Mouse (Mus musculus) midbrain, postnatal 0 days (tissue): Measurements from ENCODE around the gene Cox7a2l. TPM values are rescaled to one million over a fixed set of nuclear protein-coding genes. Genes with fewer than 3 reads are reported as not detected.

Experiments
- ATAC-seq: fragments of 200-750 bp; cut with Nextera tagmentation; 2 replicates; pipeline ENCODE4 v1.8.0; 2017; ENCODE audit warnings: moderate number of reproducible peaks, mild to moderate bottlenecking, moderate TSS enrichment, moderate library complexity; ENCODE audit not compliant: low FRiP score
- DNase-seq: peaks from one replicate; pipeline ENCODE4 v3.0.0-alpha.2; 2015; ENCODE audit warnings: low spot score
- H3K27ac ChIP-seq: fragments of 300-500 bp; sonication (generic); 2 replicates; pipeline ENCODE4 v1.5.1; 2014; ENCODE audit warnings: low read depth, mild to moderate bottlenecking, low read length, mixed read lengths
- H3K27me3 ChIP-seq: fragments of 300-500 bp; sonication (generic); 2 replicates; pipeline ENCODE4 v1.6.1; 2014; ENCODE audit warnings: low read length, control low read depth, mixed read lengths; ENCODE audit not compliant: insufficient read depth
- H3K36me3 ChIP-seq: fragments of 300-500 bp; sonication (generic); 2 replicates; pipeline ENCODE4 v1.6.1; 2014; ENCODE audit warnings: low read length, control low read depth, mixed read lengths; ENCODE audit not compliant: insufficient read depth
- H3K4me1 ChIP-seq: fragments of 300-500 bp; sonication (generic); 2 replicates; pipeline ENCODE4 v1.6.1; 2014; ENCODE audit warnings: mild to moderate bottlenecking, control low read depth, antibody characterized with exemption, low read length, mixed read lengths; ENCODE audit not compliant: insufficient read depth
- H3K4me2 ChIP-seq: fragments of 300-500 bp; sonication (generic); 2 replicates; pipeline ENCODE4 v1.6.1; 2014; ENCODE audit warnings: low read depth, mild to moderate bottlenecking, low read length, mixed read lengths; ENCODE audit not compliant: poor library complexity, severe bottlenecking
- H3K4me3 ChIP-seq: fragments of 300-500 bp; sonication (generic); 2 replicates; pipeline ENCODE4 v1.5.1; 2014; ENCODE audit warnings: low read depth, mild to moderate bottlenecking, low read length, moderate library complexity
- H3K9ac ChIP-seq: fragments of 300-500 bp; sonication (generic); replicated peaks from 2 replicates; pipeline ENCODE4 v1.6.1; 2014; ENCODE audit warnings: mild to moderate bottlenecking, low read length, moderate library complexity, mixed read lengths; ENCODE audit not compliant: poor library complexity, severe bottlenecking
- H3K9me3 ChIP-seq: fragments of 300-500 bp; sonication (generic); 2 replicates; pipeline ENCODE4 v1.6.1; 2016; ENCODE audit warnings: low read length, control low read depth
- CTCF ChIP-seq: IDR thresholded peaks from 2 replicates; pipeline ENCODE4 v1.5.1; 2016; ENCODE audit warnings: antibody characterized with exemption, mild to moderate bottlenecking
- WGBS: fragments of 180-500 bp; shearing (Covaris S2); extraction: QIAGEN DNeasy Blood & Tissue Kit; methylation state at CpG from one replicate; pipeline ENCODE4 v1.1.7; 2014; 5-methylcytosine and 5-hydroxymethylcytosine counted together
- polyA plus RNA-seq: library from polyadenylated mRNA; unstranded; fragments of >200 nt; fragmentation: Nextera tagmentation; extraction: Ambion mirVana; gene quantifications from 2 replicates; pipeline ENCODE4 v1.2.1, GENCODE M21; 2015
- total RNA-seq: library from RNA; depleted of rRNA; stranded (reverse); fragments of >200 nt; gene quantifications from 2 replicates; pipeline ENCODE4 v1.2.3, GENCODE M21; 2014

Gene Cox7a2l
- total and polyA plus RNA-seq, 2 experiments from 2014 or later: 228 to 498 TPM

DNA sequence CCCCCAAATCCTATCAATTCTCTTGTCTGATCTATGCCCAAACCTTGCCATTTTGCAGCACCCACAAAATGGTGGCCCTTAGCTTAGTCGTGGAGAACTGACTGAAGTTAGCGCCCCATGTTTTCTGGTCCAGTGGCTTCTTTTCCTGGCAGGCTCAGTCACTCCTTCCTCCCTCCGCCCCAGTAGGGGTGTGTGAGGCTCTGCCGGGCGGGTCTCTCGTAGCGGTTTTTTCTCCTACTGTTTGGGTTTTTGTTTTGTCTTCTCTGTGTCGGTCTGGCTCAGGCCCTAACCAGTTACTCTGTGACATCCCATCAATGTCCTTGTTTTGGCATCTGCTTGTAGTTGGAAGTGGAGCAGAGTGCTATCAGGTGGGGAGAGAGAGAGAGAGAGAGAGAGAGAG lies 8.5 kb upstream of the Cox7a2l start:
- WGBS: 12% methylated on average over 8 of the region's 8 CpGs
- no peak overlapping the region for H3K4me2 ChIP-seq
- no peak for ATAC-seq
- H3K9ac ChIP-seq: no peak overlapping the region
- H3K4me1 ChIP-seq: 0 out of 2 replicates have a peak, but pooled peaks cover 6% of the 10 kb centered on the region
- TF ChIP-seq CTCF: no peak
- no peaks in the 10 kb centered on the region for H3K36me3 ChIP-seq
- H3K27me3 ChIP-seq: no peaks in the 10 kb centered on the region
- no peak for DNase-seq
- H3K27ac ChIP-seq: no peak overlapping the region
- H3K4me3 ChIP-seq: no peak overlapping the region
- H3K9me3 ChIP-seq: no peaks in the 10 kb centered on the region

DNA sequence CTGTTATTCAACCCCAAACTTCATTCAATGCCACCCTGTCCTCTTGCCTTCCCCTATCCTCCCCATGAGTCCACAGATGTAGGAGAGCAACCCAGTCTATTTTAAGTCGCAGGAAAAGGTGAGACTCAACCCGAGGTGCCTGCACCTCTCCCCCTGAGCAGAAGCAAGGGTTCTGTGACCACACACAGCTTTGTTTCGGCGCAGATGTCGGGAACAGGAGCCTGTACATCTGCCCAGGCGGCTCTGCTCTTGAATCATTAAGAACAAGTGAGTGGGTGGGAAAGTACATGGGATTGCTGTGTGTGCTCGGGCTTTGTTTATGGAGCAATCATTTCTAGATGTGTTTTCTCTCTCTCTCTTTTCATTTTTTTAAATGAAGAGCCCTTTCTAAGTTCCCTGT lies 7.6 kb upstream of the Cox7a2l start:
- TF ChIP-seq CTCF: no peak
- H3K9ac ChIP-seq: no peak overlapping the region
- H3K4me3 ChIP-seq: no peak overlapping the region
- H3K9me3 ChIP-seq: no peaks in the 10 kb centered on the region
- H3K4me1 ChIP-seq: 0 out of 2 replicates have a peak, but pooled peaks cover 6% of the 10 kb centered on the region
- 63% methylated on average over 7 of the region's 7 CpGs for WGBS
- no peak for DNase-seq
- H3K27me3 ChIP-seq: no peaks in the 10 kb centered on the region
- no peaks in the 10 kb centered on the region for H3K36me3 ChIP-seq
- no peak for ATAC-seq
- no peak overlapping the region for H3K27ac ChIP-seq
- no peak overlapping the region for H3K4me2 ChIP-seq

DNA sequence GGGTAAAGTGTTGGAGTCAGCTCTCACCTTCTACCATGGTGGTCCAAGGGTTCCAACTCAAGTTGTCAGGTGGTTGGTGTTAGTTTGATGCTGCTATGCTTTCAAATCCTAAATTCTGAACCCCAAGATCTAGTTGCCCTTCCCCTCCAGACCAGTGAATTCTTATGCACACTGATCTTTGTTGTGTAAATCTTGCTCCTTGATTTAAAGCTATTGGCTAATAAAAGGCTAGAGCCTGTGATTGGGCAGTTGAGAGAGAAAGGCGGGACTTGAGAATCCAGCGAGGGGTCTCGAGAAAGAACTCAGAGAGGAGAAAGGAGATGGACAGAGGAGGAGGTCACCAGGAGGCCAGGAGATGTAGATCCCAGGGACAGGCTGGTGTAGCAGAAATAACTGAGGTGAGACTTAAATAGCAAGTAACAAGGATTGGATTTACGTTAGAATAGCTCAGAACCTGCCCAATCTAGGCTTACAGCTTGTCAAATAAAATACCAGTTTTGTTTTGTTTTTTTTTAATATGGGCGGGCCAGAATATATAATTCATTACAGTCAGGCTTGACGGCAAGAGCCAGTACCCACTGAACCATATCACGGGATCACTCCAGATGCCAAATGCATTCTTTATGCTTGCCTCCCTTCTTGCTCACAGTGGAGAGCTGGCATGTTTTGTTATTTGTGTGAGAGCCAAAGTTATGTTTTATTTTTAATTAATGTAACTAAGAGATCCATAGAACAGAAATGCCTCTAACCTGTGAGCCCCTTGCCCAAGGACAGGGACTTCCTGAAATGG lies 5.7 kb upstream of the Cox7a2l start:
- 0 out of 2 replicates have a peak, but pooled peaks cover 6% of the 10 kb centered on the region for H3K4me1 ChIP-seq
- no peaks in the 10 kb centered on the region for H3K27me3 ChIP-seq
- H3K4me2 ChIP-seq: no peak overlapping the region
- WGBS: 72% methylated on average over 7 of the region's 7 CpGs
- no peaks in the 10 kb centered on the region for H3K36me3 ChIP-seq
- H3K27ac ChIP-seq: no peak overlapping the region
- no peak for ATAC-seq
- no peak overlapping the region for H3K9ac ChIP-seq
- no peaks in the 10 kb centered on the region for H3K9me3 ChIP-seq
- no peak for TF ChIP-seq CTCF
- no peak for DNase-seq
- H3K4me3 ChIP-seq: no peak overlapping the region

DNA sequence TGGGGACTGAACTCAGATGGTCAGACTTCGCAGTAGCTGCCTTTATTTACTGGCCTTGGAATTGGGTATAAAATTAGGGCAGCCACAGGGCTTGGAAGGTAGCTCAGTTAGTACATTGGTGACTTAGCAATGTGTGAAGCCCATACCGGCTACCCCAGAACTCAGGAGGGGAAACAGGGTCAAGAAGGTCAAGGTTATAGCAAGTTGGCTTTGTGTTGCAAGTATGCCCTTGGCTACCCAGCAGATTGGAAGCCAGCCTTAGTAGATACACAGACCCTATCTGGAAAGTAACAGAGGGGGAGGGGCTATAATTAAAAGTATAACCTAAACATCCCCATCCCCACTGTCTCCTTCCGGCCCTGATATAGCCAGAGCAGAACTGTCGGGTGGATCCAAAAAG lies 4.8 kb upstream of the Cox7a2l start:
- no peak overlapping the region for H3K9ac ChIP-seq
- H3K4me1 ChIP-seq: 0 out of 2 replicates have a peak, but pooled peaks cover 6% of the 10 kb centered on the region
- H3K27ac ChIP-seq: no peak overlapping the region
- no peak for DNase-seq
- TF ChIP-seq CTCF: no peak
- no peak overlapping the region for H3K4me2 ChIP-seq
- no peak overlapping the region for H3K4me3 ChIP-seq
- H3K27me3 ChIP-seq: no peaks in the 10 kb centered on the region
- no peaks in the 10 kb centered on the region for H3K9me3 ChIP-seq
- no peaks in the 10 kb centered on the region for H3K36me3 ChIP-seq
- no peak for ATAC-seq
- 91% methylated on average over 4 of the region's 4 CpGs for WGBS

DNA sequence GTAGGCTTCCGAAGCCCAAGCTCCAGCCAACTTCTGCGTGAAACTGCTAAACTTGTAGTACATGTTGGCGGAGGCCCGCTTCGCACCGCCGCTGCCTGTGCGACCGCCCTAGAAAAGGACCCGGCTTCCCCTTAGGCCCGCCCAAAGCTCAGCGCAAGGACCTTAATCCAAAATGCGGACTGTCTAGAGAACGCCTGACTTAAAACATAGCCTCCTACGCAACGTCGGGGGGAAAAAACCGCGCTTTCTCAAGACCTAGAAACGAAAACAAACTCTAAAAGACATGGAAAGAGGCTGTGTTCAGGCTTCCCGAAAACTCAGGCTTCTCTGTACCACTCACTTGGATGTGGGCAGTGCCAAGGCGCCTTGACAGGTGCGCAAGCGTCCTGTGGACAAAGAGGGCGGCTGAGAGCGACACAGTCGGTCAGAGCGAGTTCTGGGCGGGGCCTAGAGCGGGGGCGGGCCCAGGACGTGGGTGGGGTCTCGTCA lies 2.9 kb downstream of the Cox7a2l start:
- DNase-seq (peak; percentile 97), ATAC-seq (peak; percentile 97)
- TF ChIP-seq CTCF: peak; percentile 33; the same call in 1 of the 2 replicates
- H3K9ac ChIP-seq: peak overlapping the region; percentile 84
- WGBS: under 1% methylated on average over 33 of the region's 33 CpGs
- peak overlapping the region; percentile 79 for H3K27ac ChIP-seq
- H3K4me1 ChIP-seq: peaks cover 10% of the 10 kb centered on the region; the same call in 1 of the 2 replicates
- H3K4me3 ChIP-seq: peak overlapping the region; percentile 91
- no peaks in the 10 kb centered on the region for H3K36me3 ChIP-seq
- H3K4me2 ChIP-seq: peak overlapping the region; percentile 86
- H3K27me3 ChIP-seq: no peaks in the 10 kb centered on the region
- H3K9me3 ChIP-seq: no peaks in the 10 kb centered on the region

DNA sequence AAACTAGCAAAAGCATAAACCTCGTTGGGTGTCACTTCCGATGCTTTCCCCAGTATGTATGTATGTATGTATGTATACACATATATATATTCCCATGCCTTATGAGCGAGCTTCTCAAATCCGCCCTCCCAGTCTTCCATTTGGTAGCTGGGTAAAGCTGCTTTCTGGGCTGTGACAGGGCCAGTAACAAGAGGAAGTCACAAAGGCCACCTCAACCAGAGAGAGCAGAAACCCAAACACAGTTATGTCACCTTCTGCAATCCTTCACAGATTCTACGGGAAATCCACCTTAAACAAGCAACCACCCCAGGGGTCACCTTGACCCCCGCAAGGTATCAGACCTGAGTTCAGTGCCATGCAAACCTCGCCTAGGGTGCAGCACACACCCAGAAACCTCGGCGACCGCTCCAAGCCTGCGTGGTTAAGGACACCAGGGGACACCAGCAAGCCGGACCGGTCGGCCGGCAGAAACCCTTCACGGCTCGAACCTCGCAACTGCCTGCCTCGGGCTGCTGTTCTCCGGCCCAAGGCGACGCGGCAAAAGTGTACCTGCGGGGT lies 3.4 kb downstream of the Cox7a2l start:
- H3K4me3 ChIP-seq: peak overlapping the region; percentile 91
- H3K27me3 ChIP-seq: no peaks in the 10 kb centered on the region
- DNase-seq (no peak), ATAC-seq (peak; percentile 62)
- H3K9ac ChIP-seq: peak overlapping the region; percentile 84
- no peak for TF ChIP-seq CTCF
- H3K36me3 ChIP-seq: no peaks in the 10 kb centered on the region
- 2% methylated on average over 24 of the region's 24 CpGs for WGBS
- peak overlapping the region; percentile 79 for H3K27ac ChIP-seq
- H3K4me1 ChIP-seq: peaks cover 10% of the 10 kb centered on the region; the same call in 1 of the 2 replicates
- no peaks in the 10 kb centered on the region for H3K9me3 ChIP-seq
- H3K4me2 ChIP-seq: peak overlapping the region; percentile 86
